Mouse (Mus musculus) myocyte (in vitro differentiated cells): ENCODE measurements at regions not wholly inside any gene's neighbourhood (a gene's known extent, or its start where the extent isn't known, plus 50 kb on each side); places are given as distances from the start of the nearest gene placed in this dataset.

Experiments
- CEBPB ChIP-seq: IDR thresholded peaks from 2 replicates; pipeline ENCODE4 v1.6.1; 2011; ENCODE audit warnings: mild to moderate bottlenecking, moderate library complexity; ENCODE audit not compliant: poor library complexity, insufficient read depth, severe bottlenecking
- E2F4 ChIP-seq: IDR thresholded peaks from one replicate; pipeline ENCODE4 v1.6.1; 2011; ENCODE audit warnings: mild to moderate bottlenecking, control low read depth, moderate library complexity; ENCODE audit not compliant: insufficient read depth
- MAX ChIP-seq: IDR thresholded peaks from one replicate; pipeline ENCODE4 v1.6.1; 2011; ENCODE audit warnings: low read depth, mild to moderate bottlenecking, control low read depth
- MYOD1 ChIP-seq, 3 experiments: IDR thresholded peaks; one replicate each; pipeline ENCODE4 v1.6.1; 2011; ENCODE audit warnings: control low read depth in 2 of 3, low read depth in 2 of 3, mild to moderate bottlenecking in 2 of 3, moderate library complexity in 1 of 3; ENCODE audit not compliant: insufficient read length in 2 of 3, control insufficient read depth in 1 of 3
- MYOG ChIP-seq, 3 experiments: IDR thresholded peaks; one replicate each; pipeline ENCODE4 v1.6.1; 2011; ENCODE audit warnings: control low read depth in 2 of 3, low read depth in 2 of 3, mild to moderate bottlenecking in 2 of 3; ENCODE audit not compliant: insufficient read length in 2 of 3, control insufficient read depth in 1 of 3, insufficient read depth in 1 of 3
- POLR2A ChIP-seq: IDR thresholded peaks from one replicate; pipeline ENCODE4 v1.6.1; 2011; ENCODE audit warnings: low read depth, mild to moderate bottlenecking, control low read depth, moderate library complexity; ENCODE audit not compliant: insufficient read length
- POLR2AphosphoS2 ChIP-seq: IDR thresholded peaks from one replicate; pipeline ENCODE4 v1.6.1; 2011; ENCODE audit warnings: low read depth, control low read depth; ENCODE audit not compliant: insufficient read length
- REST ChIP-seq: IDR thresholded peaks from one replicate; pipeline ENCODE4 v1.6.1; 2011; ENCODE audit warnings: mild to moderate bottlenecking, control low read depth, moderate library complexity; ENCODE audit not compliant: insufficient read depth, insufficient read length
- TCF12 ChIP-seq: IDR thresholded peaks from one replicate; pipeline ENCODE4 v1.6.1; 2011; ENCODE audit warnings: mild to moderate bottlenecking, control low read depth; ENCODE audit not compliant: poor library complexity, insufficient read depth, severe bottlenecking
- TCF3 ChIP-seq: IDR thresholded peaks from one replicate; pipeline ENCODE4 v1.6.1; 2011; ENCODE audit warnings: low read depth, control low read depth; ENCODE audit not compliant: insufficient read length

DNA sequence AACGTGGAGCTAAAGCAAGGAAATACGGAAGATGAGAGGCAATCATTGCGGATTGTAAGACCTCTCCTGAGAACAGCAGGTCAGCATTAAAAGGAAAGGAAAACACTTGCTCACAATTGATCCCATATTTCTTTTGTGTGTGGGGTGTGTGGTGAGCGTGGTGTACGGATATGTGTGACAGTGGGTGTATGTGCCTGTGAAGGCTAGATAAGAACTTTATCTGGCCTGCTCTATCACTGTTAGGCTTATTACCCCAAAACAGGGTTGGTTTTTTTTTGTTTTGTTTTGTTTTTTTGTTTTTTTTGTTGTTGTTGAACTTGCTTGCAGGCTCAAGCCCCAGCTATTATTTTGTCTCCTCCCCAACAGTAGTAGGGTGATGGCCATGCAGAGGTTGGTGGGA, 102.5 kb downstream of the Uchl5 start:
- TF ChIP-seq MYOD1 (IDR thresholded peaks at IDR 0.05; ENCODE audit: control insufficient read depth in 1 of 3, insufficient read length in 2 of 3, low read depth in 2 of 3) (no peak), E2F4 (no peak), POLR2A (no peak), CEBPB (no peak), MYOG (IDR thresholded peaks at IDR 0.05; ENCODE audit: control insufficient read depth in 1 of 3, insufficient read depth in 1 of 3, insufficient read length in 2 of 3, low read depth in 2 of 3) (no peak), POLR2AphosphoS2 (no peak), TCF12 (no peak), TCF3 (no peak), MAX (no peak), REST (no peak)
